Mouse (Mus musculus) megakaryocyte, adult 5-6 weeks (primary cell): ENCODE measurements around the gene Trim62. TPM values are rescaled to one million over a fixed set of nuclear protein-coding genes. Genes with fewer than 3 reads are reported as not detected.
A peak's percentile ranks its signal among the peaks of the same experiment; 100 is the strongest.

Experiments used
- ATAC-seq: 2 replicates; pipeline ENCODE4 v1.8.0; 2016; ENCODE audit warnings: mild to moderate bottlenecking, inconsistent platforms; ENCODE audit not compliant: poor library complexity, severe bottlenecking
- total RNA-seq, 2 experiments: library from RNA; stranded (forward) in 1 of 2; stranded (reverse) in 1 of 2; fragments of 153-499, 151-499 nt in 1 of 2; fragments of 221-1000, 200-1000 nt in 1 of 2; gene quantifications; 2 replicates each; pipeline versions ENCODE4 v1.2.3 to v1.2.4; 2015 to 2017

Gene Trim62
- total RNA-seq, 2 experiments from 2014 or later = 0.84 to 2.0 TPM

- peak; percentile 72 for ATAC-seq
Observed at GRCm38 (mm10) chr4:128908586-128909377, 25.4 kb downstream of the Trim62 start.

GRCm38 (mm10) chr4:128909378-128909831, 26.0 kb downstream of the Trim62 start:
- ATAC-seq = no peak

DNA sequence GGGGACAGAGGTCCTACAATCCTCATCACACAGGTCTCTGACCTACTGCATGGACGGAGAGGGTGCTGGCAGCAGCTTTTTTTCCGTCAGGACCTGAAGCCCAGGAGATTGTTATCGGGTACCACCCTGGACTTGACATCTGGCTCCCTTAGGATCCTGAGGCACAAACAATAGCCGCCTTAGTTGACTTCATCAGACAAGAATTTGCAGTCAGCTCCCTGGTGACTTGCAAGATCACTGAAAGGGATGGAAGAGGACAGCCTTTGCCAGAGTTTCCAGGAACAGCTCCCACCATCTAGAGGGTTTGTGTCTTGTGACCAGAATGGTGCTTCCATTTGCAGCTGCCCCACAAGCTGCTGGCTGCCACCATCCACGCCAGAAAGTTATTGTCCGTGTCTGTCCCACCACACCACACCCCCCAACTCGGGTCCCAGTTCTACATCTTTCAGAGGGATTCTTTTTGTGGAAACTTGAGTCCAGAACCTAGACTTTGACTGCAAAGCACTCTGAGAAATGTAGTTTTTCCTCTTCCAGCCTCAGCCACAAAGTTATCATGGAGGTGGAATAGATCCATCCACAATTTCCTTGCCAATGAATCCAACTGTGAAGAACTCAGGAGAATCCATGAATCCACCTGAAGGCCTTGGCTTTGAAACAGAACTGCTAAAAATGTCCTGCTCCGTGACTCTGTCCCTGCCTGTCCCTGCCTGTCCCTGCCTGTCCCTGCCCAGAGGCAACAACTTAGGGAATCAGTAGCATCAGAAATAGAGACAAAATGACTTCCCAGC, 27.1 kb downstream of the Trim62 start:
- no peak for ATAC-seq

GRCm38 (mm10) chr4:128912085-128912484, 28.7 kb downstream of the Trim62 start:
- ATAC-seq = no peak

GRCm38 (mm10) chr4:128913794-128914193, 30.4 kb downstream of the Trim62 start:
- no peak for ATAC-seq

- ATAC-seq = no peak
Observed at GRCm38 (mm10) chr4:128917119-128917518, 33.7 kb downstream of the Trim62 start.

- ATAC-seq = no peak
Observed at GRCm38 (mm10) chr4:128917756-128918155, 34.4 kb downstream of the Trim62 start.

DNA sequence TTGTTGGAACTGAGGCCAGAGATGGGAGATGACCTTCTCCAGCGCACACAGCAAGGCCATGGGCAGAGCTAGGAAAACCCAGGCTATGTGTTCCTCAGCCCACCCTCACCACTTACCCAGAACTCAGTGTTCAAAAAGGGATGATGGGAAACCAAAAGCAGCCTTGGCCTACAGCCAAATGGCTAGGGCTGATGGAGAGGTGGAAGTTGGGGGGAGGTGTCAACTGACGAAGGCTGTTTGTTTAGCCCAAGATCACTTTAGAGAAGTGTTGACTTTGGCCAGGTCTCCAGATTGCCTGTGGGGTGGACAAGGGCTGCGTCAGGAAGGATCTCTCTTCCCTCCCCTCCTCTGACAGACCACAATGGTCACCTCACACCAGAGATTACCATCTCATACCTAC, 34.8 kb downstream of the Trim62 start:
- ATAC-seq = no peak

GRCm38 (mm10) chr4:128919106-128919505, 35.7 kb downstream of the Trim62 start:
- ATAC-seq = no peak

GRCm38 (mm10) chr4:128923603-128924002, 40.2 kb downstream of the Trim62 start:
- ATAC-seq = no peak

DNA sequence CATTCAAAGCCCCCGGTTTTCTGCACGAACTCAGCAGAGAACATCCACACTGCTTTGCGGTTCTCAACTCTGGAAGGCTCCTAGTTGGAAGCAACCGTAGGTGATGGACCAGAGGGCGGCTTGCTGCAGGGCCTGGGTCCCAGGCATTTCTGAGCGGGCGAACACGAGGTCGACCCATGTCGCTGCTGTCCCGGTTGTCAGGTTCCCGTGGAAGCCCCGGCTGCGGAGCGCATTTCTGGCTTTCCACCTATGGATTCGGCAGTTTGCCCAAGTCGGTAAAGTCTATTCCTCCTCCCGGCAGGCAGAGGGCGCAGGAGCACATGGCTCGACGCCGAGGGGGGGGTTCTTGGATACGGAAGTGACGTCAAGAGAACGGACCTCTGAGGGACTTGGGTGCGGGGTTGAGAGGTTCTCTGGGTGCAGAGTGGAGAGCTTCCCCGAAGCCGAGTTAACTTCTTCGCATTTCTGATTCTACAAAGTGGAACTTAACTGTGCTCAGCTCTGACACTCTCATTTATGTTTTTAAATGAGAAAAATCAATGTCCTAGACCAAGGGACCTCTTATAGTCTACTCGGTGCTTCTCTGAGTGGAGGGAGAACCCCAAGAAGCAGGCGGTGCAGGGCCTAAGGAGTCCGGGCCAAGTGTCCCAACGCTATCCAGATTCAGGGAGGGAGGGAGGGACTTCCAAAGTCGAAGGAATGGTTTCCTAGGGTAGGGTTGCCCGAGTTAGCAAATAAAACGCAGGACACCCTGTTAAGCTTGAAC, 41.6 kb downstream of the Trim62 start:
- ATAC-seq = peak; percentile 99

DNA sequence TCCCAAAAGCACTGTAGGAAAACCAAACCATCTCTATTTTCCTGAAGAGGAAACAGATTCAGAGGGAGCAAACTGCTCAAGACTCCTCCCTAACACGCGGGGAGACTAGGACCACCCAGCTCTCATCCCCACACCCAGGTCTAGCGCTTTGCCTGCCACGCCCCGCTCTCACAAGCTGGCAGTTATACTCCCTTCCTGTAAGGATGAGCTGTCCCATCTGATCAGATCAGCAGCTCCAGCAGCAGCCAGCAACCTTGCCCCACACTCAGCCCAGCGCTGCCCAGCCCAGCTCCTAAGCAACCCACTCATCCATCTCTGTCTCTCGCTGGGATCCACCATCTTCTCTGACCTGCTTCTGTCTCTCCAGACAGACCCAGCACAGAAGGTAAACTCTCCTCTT, 49.4 kb downstream of the Trim62 start:
- ATAC-seq = no peak

DNA sequence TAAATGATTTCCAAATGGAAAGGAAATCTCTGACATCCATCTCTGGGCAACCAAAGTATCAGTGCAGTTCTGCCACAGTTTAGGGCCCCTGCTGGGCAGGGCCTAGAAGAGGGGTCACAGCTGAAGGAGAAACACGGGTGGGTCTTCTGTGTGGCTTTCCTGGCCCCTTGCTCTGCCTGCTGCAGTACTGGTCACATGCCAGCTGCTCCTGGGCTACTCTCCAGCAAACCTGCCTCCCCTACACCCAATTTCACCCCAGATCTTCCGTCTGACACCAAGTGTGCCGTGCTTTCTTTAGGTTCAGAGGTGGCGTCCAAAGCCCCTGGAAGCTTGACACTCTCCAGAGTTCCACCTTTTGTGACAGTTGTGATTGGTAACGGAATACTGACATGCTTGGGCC, 52.2 kb downstream of the Trim62 start:
- no peak for ATAC-seq

- ATAC-seq = no peak
Observed at GRCm38 (mm10) chr4:128942346-128942745, 59.0 kb downstream of the Trim62 start.

DNA sequence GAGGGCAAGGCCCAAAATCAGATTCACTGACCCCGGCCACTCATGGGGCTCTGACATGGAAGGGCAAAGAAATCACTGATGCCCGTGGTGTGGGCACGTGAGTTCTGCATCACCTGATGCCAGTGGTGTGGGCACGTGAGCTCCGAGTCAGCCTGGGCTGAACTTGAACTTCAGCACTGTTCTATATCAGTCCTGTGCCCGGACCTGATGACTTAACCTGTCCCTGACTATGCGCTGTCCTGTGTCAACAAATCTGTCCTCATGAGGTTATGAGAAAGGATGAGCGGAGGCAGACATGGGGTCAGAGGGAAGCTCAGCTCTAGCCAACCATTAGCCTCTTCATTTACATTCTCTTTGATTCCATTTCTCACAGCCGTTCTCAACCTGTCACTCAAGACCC, 63.4 kb downstream of the Trim62 start:
- no peak for ATAC-seq

DNA sequence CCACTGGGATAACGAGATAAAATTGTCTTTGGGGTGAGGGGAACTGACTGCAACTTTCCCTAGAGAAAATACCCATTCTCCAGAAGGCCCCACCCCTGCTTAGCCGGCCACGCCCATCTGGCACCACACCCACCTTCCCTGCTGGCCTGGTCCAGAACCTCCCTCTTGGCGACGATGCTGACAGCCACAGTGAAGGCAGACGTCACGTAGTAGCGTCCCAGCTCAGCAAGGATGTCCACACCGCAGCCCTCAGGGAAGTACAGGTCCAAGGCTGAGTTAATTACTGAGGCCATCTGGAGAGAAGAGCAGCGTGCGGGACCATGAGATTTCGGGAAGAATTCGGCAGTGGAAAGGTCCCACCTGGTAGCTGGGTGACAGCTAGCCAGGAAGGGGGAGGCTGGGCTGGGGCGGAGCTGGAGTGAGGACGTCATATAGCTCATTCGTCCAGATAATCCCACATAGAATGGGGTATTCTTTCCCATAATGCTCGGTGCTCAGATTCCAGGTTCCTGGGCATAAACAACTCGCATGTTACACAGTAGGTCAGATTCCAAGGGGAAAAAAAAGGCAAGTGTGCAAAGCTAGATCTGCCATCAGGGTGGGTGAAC, 64.0 kb downstream of the Trim62 start:
- ATAC-seq = no peak

GRCm38 (mm10) chr4:128948137-128948674, 64.8 kb downstream of the Trim62 start:
- no peak for ATAC-seq

- no peak for ATAC-seq
Observed at GRCm38 (mm10) chr4:128949470-128950005, 66.2 kb downstream of the Trim62 start.

GRCm38 (mm10) chr4:128950461-128950860, 67.1 kb downstream of the Trim62 start:
- no peak for ATAC-seq

DNA sequence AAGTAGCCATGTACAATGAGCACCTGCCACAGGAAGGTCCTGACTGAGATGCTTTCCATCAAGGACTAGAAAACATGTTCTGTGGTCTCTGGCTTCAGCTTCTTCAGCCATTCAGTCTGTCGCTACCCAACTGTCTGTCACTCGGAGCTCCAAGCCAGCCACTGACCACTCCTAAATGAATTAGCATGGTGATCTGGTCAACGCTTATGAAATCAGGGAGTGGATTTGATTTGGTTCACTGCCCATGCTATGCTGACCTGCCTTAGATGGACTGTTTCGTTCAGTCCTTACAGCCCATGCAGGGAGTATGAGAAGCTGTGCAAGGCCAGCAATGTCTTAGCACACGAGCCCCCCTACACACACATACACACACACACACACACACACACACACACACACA, 70.5 kb downstream of the Trim62 start:
- ATAC-seq = no peak
